Mouse (Mus musculus): Measurements from ENCODE around the gene Arhgap9. TPM values are rescaled to one million over a fixed set of nuclear protein-coding genes. Genes with fewer than 3 reads are reported as not detected.

Arhgap9 gene
- polyA plus RNA-seq, 1 experiment from 2014 or later = 1.4 TPM

- Histone ChIP-seq H3K4me3 (ENCODE audit: low read depth, low read length) (no peak overlapping the region), H3K4me1 (ENCODE audit: control insufficient read depth, insufficient read depth, low read length) (no peaks in the 10 kb centered on the region), H3K9me3 (ENCODE audit: control insufficient read depth, low read length) (no peaks in the 10 kb centered on the region), H3K9ac (ENCODE audit: low read length) (no peak overlapping the region), H3K36me3 (ENCODE audit: control insufficient read depth, insufficient read depth, low read length) (no peaks in the 10 kb centered on the region), H3K4me2 (no peak overlapping the region), H3K27ac (ENCODE audit: low read depth, low read length) (no peak overlapping the region), H3K27me3 (ENCODE audit: control insufficient read depth, insufficient read depth, low read length) (no peaks in the 10 kb centered on the region)
- ATAC-seq (ENCODE audit: low FRiP score) (no peak), DNase-seq (ENCODE audit: low spot score, missing footprints) (peak; percentile 33)
- 73% methylated on average over 2 of the region's 2 CpGs for WGBS
Observed at GRCm38 (mm10) chr10:127317277-127317676, 4.5 kb upstream of the Arhgap9 start.

- H3K4me1 ChIP-seq (ENCODE audit: control insufficient read depth, insufficient read depth, low read length) = no peaks in the 10 kb centered on the region
- 49% methylated on average over 4 of the region's 4 CpGs for WGBS
- no peak overlapping the region for H3K4me3 ChIP-seq (ENCODE audit: low read depth, low read length)
- H3K9me3 ChIP-seq (ENCODE audit: control insufficient read depth, low read length) = no peaks in the 10 kb centered on the region
- DNase-seq (ENCODE audit: low spot score, missing footprints) = peak; percentile 64
- no peaks in the 10 kb centered on the region for H3K27me3 ChIP-seq (ENCODE audit: control insufficient read depth, insufficient read depth, low read length)
- no peaks in the 10 kb centered on the region for H3K36me3 ChIP-seq (ENCODE audit: control insufficient read depth, insufficient read depth, low read length)
- H3K9ac ChIP-seq (ENCODE audit: low read length) = no peak overlapping the region
- no peak overlapping the region for H3K27ac ChIP-seq (ENCODE audit: low read depth, low read length)
- ATAC-seq (ENCODE audit: low FRiP score) = no peak
- H3K4me2 ChIP-seq = no peak overlapping the region
Observed at GRCm38 (mm10) chr10:127318009-127318408, 3.8 kb upstream of the Arhgap9 start.

GRCm38 (mm10) chr10:127319969-127320368 is 1.8 kb upstream of the Arhgap9 start:
- WGBS = 77% methylated on average over 7 of the region's 7 CpGs
- no peaks in the 10 kb centered on the region for H3K36me3 ChIP-seq (ENCODE audit: control insufficient read depth, insufficient read depth, low read length)
- ATAC-seq (ENCODE audit: low FRiP score) = no peak

GRCm38 (mm10) chr10:127322178-127322577 is 414 bp downstream of the Arhgap9 start:
- DNase-seq (ENCODE audit: low spot score, missing footprints) = no peak
- no peak overlapping the region for H3K4me3 ChIP-seq (ENCODE audit: low read depth, low read length)
- no peak overlapping the region for H3K9ac ChIP-seq (ENCODE audit: low read length)
- ATAC-seq (ENCODE audit: low FRiP score) = no peak
- H3K36me3 ChIP-seq (ENCODE audit: control insufficient read depth, insufficient read depth, low read length) = no peaks in the 10 kb centered on the region
- H3K9me3 ChIP-seq (ENCODE audit: control insufficient read depth, low read length) = no peaks in the 10 kb centered on the region
- peaks cover 30% of the 10 kb centered on the region for H3K27me3 ChIP-seq (ENCODE audit: control insufficient read depth, insufficient read depth, low read length)
- peaks cover 10% of the 10 kb centered on the region for H3K4me1 ChIP-seq (ENCODE audit: control insufficient read depth, insufficient read depth, low read length)
- H3K4me2 ChIP-seq = no peak overlapping the region
- WGBS = 64% methylated on average over 13 of the region's 13 CpGs
- no peak overlapping the region for H3K27ac ChIP-seq (ENCODE audit: low read depth, low read length)

More at GRCm38 (mm10) chr10:127319969-127320368, 1.8 kb upstream of the Arhgap9 start:
- Histone ChIP-seq H3K4me3 (ENCODE audit: low read depth, low read length) (no peak overlapping the region), H3K4me1 (ENCODE audit: control insufficient read depth, insufficient read depth, low read length) (no peaks in the 10 kb centered on the region), H3K27me3 (ENCODE audit: control insufficient read depth, insufficient read depth, low read length) (peaks cover 8% of the 10 kb centered on the region), H3K9me3 (ENCODE audit: control insufficient read depth, low read length) (no peaks in the 10 kb centered on the region), H3K4me2 (no peak overlapping the region), H3K9ac (ENCODE audit: low read length) (no peak overlapping the region), H3K27ac (ENCODE audit: low read depth, low read length) (no peak overlapping the region)
- peak; percentile 53 for DNase-seq (ENCODE audit: low spot score, missing footprints)

- no peak overlapping the region for H3K4me2 ChIP-seq
- 72% methylated on average over 4 of the region's 4 CpGs for WGBS
- no peak overlapping the region for H3K9ac ChIP-seq (ENCODE audit: low read length)
- no peak overlapping the region for H3K27ac ChIP-seq (ENCODE audit: low read depth, low read length)
- H3K9me3 ChIP-seq (ENCODE audit: control insufficient read depth, low read length) = no peaks in the 10 kb centered on the region
- DNase-seq (ENCODE audit: low spot score, missing footprints) = no peak
- H3K36me3 ChIP-seq (ENCODE audit: control insufficient read depth, insufficient read depth, low read length) = no peaks in the 10 kb centered on the region
- peaks cover 35% of the 10 kb centered on the region for H3K27me3 ChIP-seq (ENCODE audit: control insufficient read depth, insufficient read depth, low read length)
- no peak for ATAC-seq (ENCODE audit: low FRiP score)
- peaks cover 10% of the 10 kb centered on the region for H3K4me1 ChIP-seq (ENCODE audit: control insufficient read depth, insufficient read depth, low read length)
- no peak overlapping the region for H3K4me3 ChIP-seq (ENCODE audit: low read depth, low read length)
Observed at GRCm38 (mm10) chr10:127322669-127323068, 905 bp downstream of the Arhgap9 start.

- WGBS = 75% methylated on average over 17 of the region's 17 CpGs
- no peaks in the 10 kb centered on the region for H3K9me3 ChIP-seq (ENCODE audit: control insufficient read depth, low read length)
- no peak overlapping the region for H3K4me2 ChIP-seq
- no peaks in the 10 kb centered on the region for H3K36me3 ChIP-seq (ENCODE audit: control insufficient read depth, insufficient read depth, low read length)
- H3K27me3 ChIP-seq (ENCODE audit: control insufficient read depth, insufficient read depth, low read length) = peaks cover 40% of the 10 kb centered on the region
- peaks cover 10% of the 10 kb centered on the region for H3K4me1 ChIP-seq (ENCODE audit: control insufficient read depth, insufficient read depth, low read length)
- no peak overlapping the region for H3K4me3 ChIP-seq (ENCODE audit: low read depth, low read length)
- DNase-seq (ENCODE audit: low spot score, missing footprints) = peak; percentile 39
- H3K27ac ChIP-seq (ENCODE audit: low read depth, low read length) = no peak overlapping the region
- no peak overlapping the region for H3K9ac ChIP-seq (ENCODE audit: low read length)
- ATAC-seq (ENCODE audit: low FRiP score) = no peak
Observed at GRCm38 (mm10) chr10:127323131-127323855, 1.5 kb downstream of the Arhgap9 start.

- H3K27me3 ChIP-seq (ENCODE audit: control insufficient read depth, insufficient read depth, low read length) = peaks cover 52% of the 10 kb centered on the region
- no peak overlapping the region for H3K27ac ChIP-seq (ENCODE audit: low read depth, low read length)
- H3K36me3 ChIP-seq (ENCODE audit: control insufficient read depth, insufficient read depth, low read length) = no peaks in the 10 kb centered on the region
- H3K4me2 ChIP-seq = no peak overlapping the region
- H3K4me3 ChIP-seq (ENCODE audit: low read depth, low read length) = no peak overlapping the region
- DNase-seq (ENCODE audit: low spot score, missing footprints) (peak; percentile 85), ATAC-seq (ENCODE audit: low FRiP score) (no peak)
- H3K9me3 ChIP-seq (ENCODE audit: control insufficient read depth, low read length) = no peaks in the 10 kb centered on the region
- H3K4me1 ChIP-seq (ENCODE audit: control insufficient read depth, insufficient read depth, low read length) = peaks cover 10% of the 10 kb centered on the region
- WGBS = 13% methylated on average over 7 of the region's 7 CpGs
- H3K9ac ChIP-seq (ENCODE audit: low read length) = no peak overlapping the region
Observed at GRCm38 (mm10) chr10:127324495-127324894, 2.7 kb downstream of the Arhgap9 start.

GRCm38 (mm10) chr10:127325454-127326016 is 3.8 kb downstream of the Arhgap9 start:
- 32% methylated on average over 14 of the region's 14 CpGs for WGBS
- Histone ChIP-seq H3K9me3 (ENCODE audit: control insufficient read depth, low read length) (no peaks in the 10 kb centered on the region), H3K27ac (ENCODE audit: low read depth, low read length) (no peak overlapping the region), H3K4me1 (ENCODE audit: control insufficient read depth, insufficient read depth, low read length) (peaks cover 10% of the 10 kb centered on the region), H3K4me3 (ENCODE audit: low read depth, low read length) (peak overlapping the region; percentile 32; the same call in 1 of the 2 replicates), H3K9ac (ENCODE audit: low read length) (no peak overlapping the region), H3K27me3 (ENCODE audit: control insufficient read depth, insufficient read depth, low read length) (peaks cover 52% of the 10 kb centered on the region), H3K4me2 (no peak overlapping the region), H3K36me3 (ENCODE audit: control insufficient read depth, insufficient read depth, low read length) (no peaks in the 10 kb centered on the region; the same call in 1 of the 2 replicates)
- peak; percentile 89 for DNase-seq (ENCODE audit: low spot score, missing footprints)
- ATAC-seq (ENCODE audit: low FRiP score) = no peak

GRCm38 (mm10) chr10:127326017-127326801 is 4.4 kb downstream of the Arhgap9 start:
- DNase-seq (ENCODE audit: low spot score, missing footprints) = peak; percentile 95
- WGBS = 1% methylated on average over 52 of the region's 54 CpGs
- ATAC-seq (ENCODE audit: low FRiP score) = peak; percentile 19; the same call in 1 of the 2 replicates
- no peak overlapping the region for H3K27ac ChIP-seq (ENCODE audit: low read depth, low read length)
- peak overlapping the region; percentile 51 for H3K4me2 ChIP-seq
- H3K4me3 ChIP-seq (ENCODE audit: low read depth, low read length) = peak overlapping the region; percentile 32
- peaks cover 10% of the 10 kb centered on the region for H3K4me1 ChIP-seq (ENCODE audit: control insufficient read depth, insufficient read depth, low read length)
- no peaks in the 10 kb centered on the region; the same call in 1 of the 2 replicates for H3K36me3 ChIP-seq (ENCODE audit: control insufficient read depth, insufficient read depth, low read length)
- peak overlapping the region; percentile 25; the same call in 1 of the 2 replicates for H3K9ac ChIP-seq (ENCODE audit: low read length)
- H3K9me3 ChIP-seq (ENCODE audit: control insufficient read depth, low read length) = no peaks in the 10 kb centered on the region
- peaks cover 52% of the 10 kb centered on the region for H3K27me3 ChIP-seq (ENCODE audit: control insufficient read depth, insufficient read depth, low read length)
